Mouse (Mus musculus): Measurements from ENCODE around the gene Arhgap15. TPM values are rescaled to one million over a fixed set of nuclear protein-coding genes. Genes with fewer than 3 reads are reported as not detected.

Arhgap15 gene
- polyA plus RNA-seq, 1 experiment: not detected

DNA sequence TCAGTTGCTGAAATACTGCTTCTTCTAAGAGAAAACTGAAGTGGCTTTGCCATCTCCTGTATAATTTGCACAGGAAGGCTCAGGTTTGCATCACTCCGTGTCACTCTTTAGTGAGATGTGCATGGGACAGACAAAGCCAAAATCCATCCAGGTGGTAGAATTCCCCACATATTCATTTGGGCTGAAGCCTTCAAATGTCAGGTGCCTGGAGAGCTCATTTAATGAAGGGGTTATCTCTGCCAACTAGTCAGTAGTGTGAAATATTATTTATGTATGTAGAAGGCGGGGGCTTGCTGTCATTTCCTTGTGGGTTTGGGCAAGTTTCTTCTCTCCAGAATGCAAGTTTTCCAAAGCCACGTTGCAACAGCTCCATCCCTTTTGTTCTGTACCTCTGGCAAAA is 268.1 kb downstream of the Arhgap15 start:
- no peak for TF ChIP-seq POLR2A (IDR thresholded peaks at IDR 0.05; ENCODE audit: low read depth, low read length)
- TF ChIP-seq CTCF (IDR thresholded peaks at IDR 0.05; ENCODE audit: borderline replicate concordance, insufficient read depth, low read length): no peak
- no peaks in the 10 kb centered on the region for H3K4me1 ChIP-seq (ENCODE audit: control insufficient read depth, insufficient read depth, low read length)
- no peak overlapping the region for H3K27ac ChIP-seq (ENCODE audit: insufficient read depth, low read length)
- no peak overlapping the region for H3K4me3 ChIP-seq (ENCODE audit: insufficient read depth, low read length)

DNA sequence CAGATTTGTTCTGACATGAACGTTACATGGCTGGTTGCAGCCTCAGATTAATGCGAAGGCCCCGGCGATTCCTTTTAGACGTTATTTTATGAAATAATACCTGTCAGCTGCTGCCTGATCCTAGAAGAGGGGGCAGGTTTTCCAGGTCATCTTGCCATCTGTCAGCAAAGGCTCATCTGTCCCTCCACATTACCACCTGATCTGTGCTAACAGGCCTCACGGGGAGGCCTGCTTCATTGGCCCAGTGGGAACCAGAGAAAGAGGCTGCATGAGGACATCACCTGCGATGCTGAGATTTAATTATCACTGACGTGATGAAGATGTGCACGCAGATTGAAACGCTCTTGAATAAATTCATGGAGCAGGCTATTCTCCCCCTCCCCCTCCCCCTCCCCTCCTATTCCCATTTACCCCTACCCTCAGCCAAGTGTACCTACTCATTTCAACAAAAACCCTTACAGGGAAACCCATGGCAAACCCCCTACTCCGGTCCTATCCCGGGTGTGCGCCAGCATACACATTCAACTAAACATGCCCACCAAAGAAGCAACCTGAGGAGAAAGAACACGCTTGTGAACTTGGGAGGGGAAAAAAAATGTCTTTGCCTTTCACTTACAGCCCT is 268.9 kb downstream of the Arhgap15 start:
- TF ChIP-seq CTCF (IDR thresholded peaks at IDR 0.05; ENCODE audit: borderline replicate concordance, insufficient read depth, low read length): no peak
- TF ChIP-seq POLR2A (IDR thresholded peaks at IDR 0.05; ENCODE audit: low read depth, low read length): no peak
- H3K27ac ChIP-seq (ENCODE audit: insufficient read depth, low read length): no peak overlapping the region
- H3K4me1 ChIP-seq (ENCODE audit: control insufficient read depth, insufficient read depth, low read length): no peaks in the 10 kb centered on the region
- no peak overlapping the region for H3K4me3 ChIP-seq (ENCODE audit: insufficient read depth, low read length)

DNA sequence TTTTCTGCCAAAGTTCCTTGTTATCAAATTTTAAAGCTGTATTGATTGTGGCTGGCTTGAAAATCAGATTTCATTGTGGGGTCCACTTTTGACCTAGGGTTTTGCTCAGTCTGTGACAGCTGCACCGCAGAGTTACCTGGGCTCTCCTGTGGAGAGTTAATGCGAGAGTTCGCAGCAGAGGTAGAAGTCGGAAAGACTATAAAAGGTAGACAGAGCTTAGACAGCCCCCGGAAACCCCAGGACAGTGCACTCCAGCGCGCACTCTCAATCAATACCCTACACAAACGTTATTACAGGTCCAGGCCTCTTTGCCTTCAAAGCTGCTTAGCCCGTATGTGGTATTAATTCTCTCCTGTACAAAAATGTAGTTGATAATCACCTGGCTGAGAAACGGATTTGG is 269.4 kb downstream of the Arhgap15 start:
- no peaks in the 10 kb centered on the region for H3K4me1 ChIP-seq (ENCODE audit: control insufficient read depth, insufficient read depth, low read length)
- TF ChIP-seq CTCF (IDR thresholded peaks at IDR 0.05; ENCODE audit: borderline replicate concordance, insufficient read depth, low read length) (no peak), POLR2A (IDR thresholded peaks at IDR 0.05; ENCODE audit: low read depth, low read length) (no peak)
- H3K27ac ChIP-seq (ENCODE audit: insufficient read depth, low read length): no peak overlapping the region
- no peak overlapping the region for H3K4me3 ChIP-seq (ENCODE audit: insufficient read depth, low read length)

DNA sequence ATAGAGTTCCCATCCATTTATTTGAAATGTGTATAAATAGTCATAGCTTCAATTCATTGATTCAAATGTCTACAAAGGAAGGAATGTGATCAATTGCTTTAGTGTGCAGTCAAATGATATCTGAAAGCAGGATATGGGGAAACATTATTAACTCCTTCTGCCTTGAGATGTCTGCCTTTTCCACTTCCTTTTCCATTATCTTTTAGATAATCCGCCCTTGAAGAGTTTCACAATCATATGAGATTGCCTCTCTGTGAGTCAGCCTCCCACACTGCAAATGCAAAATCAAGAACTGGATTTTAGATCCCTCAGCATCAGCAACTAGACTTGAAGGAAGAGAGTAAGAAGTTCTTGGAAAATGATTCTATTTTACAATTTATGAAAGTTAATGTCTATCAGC is 276.1 kb downstream of the Arhgap15 start:
- Histone ChIP-seq H3K27ac (ENCODE audit: insufficient read depth, low read length) (no peak overlapping the region), H3K4me1 (ENCODE audit: control insufficient read depth, insufficient read depth, low read length) (no peaks in the 10 kb centered on the region), H3K4me3 (ENCODE audit: insufficient read depth, low read length) (no peak overlapping the region)
- no peak for TF ChIP-seq CTCF (IDR thresholded peaks at IDR 0.05; ENCODE audit: borderline replicate concordance, insufficient read depth, low read length)
- no peak for TF ChIP-seq POLR2A (IDR thresholded peaks at IDR 0.05; ENCODE audit: low read depth, low read length)

DNA sequence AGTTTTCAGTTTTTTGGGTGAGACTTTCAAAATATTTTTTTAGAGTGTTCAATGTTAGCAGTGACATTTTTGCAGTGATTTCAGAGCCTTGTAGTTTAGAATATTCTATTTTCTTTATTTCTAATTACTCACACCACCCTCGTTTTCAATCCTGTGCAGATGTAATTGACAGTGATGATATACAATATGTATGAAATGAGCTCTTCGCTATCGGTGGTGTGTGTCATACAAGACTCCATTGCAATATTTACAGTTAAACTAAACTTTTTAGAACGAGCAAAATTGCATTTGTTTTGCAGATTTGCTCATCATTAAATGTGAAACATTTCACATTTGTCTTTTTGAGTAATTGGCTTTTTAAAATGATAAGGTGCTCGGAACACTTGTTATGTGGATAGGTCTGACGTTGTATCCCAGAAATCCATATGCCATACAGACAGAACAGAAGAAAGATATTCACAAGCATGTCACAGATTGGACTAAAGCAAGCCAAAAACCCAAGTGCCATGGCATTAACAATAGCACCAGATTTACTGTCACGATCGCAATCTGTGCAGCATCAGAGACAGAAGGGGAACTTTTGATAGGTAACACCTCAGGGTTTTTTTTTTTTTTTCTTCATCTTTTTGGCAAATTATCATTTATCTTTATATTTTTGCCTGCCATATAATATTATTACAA is 280.6 kb downstream of the Arhgap15 start:
- Histone ChIP-seq H3K4me1 (ENCODE audit: control insufficient read depth, insufficient read depth, low read length) (no peaks in the 10 kb centered on the region), H3K4me3 (ENCODE audit: insufficient read depth, low read length) (no peak overlapping the region), H3K27ac (ENCODE audit: insufficient read depth, low read length) (no peak overlapping the region)
- TF ChIP-seq CTCF (IDR thresholded peaks at IDR 0.05; ENCODE audit: borderline replicate concordance, insufficient read depth, low read length) (no peak), POLR2A (IDR thresholded peaks at IDR 0.05; ENCODE audit: low read depth, low read length) (no peak)

DNA sequence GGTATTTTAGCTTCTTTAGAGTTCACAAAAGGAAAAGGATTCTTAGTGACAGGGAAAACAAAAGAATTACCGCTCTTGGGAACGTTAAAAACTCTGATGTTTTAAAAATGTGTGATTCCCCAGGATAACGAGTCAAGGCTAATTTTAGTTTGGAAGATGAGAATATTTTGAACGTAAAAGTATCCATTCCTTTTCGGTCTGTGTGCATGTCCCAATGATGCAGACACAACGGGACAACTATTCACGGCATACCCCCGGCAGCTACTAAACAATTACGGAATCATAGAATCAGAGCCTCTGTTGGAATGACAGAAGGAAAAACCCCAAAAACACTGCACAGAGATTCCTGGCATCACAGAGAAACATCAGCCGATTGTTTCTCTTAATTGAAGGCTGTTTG is 281.2 kb downstream of the Arhgap15 start:
- Histone ChIP-seq H3K27ac (ENCODE audit: insufficient read depth, low read length) (no peak overlapping the region), H3K4me1 (ENCODE audit: control insufficient read depth, insufficient read depth, low read length) (no peaks in the 10 kb centered on the region), H3K4me3 (ENCODE audit: insufficient read depth, low read length) (no peak overlapping the region)
- TF ChIP-seq CTCF (IDR thresholded peaks at IDR 0.05; ENCODE audit: borderline replicate concordance, insufficient read depth, low read length) (no peak), POLR2A (IDR thresholded peaks at IDR 0.05; ENCODE audit: low read depth, low read length) (no peak)

DNA sequence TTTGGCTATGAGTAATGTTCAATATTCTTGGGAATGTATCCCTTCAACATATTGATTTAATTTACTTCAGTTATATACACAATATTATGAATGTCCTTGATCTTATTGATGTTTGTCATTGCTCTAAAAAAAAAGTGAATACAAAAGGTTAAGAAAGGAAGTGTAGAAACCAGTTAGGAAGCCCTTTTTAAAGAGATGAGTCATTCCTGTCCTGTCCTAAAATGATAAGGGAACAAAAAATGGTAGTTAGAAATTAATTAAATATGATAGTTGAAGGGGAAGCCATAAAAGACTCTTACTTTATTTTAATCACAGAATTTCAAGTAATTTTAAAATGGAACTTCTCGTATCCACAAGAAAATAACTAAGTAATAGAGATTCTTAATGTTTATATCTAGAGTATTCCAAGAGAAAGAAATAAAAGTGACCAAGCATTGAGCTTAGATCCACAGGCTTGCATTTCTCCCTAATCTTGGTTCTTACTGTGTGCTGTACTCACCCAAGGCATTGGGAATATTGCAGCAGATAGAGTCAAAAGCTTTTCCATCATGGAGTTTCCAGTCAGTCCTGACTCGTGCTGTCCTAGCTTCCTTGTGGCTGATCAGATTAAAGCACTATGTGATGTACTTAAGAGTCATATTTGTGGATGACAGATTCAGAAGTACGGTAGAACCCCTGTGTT is 291.0 kb downstream of the Arhgap15 start:
- TF ChIP-seq POLR2A (IDR thresholded peaks at IDR 0.05; ENCODE audit: low read depth, low read length) (no peak), CTCF (IDR thresholded peaks at IDR 0.05; ENCODE audit: borderline replicate concordance, insufficient read depth, low read length) (no peak)
- Histone ChIP-seq H3K4me1 (ENCODE audit: control insufficient read depth, insufficient read depth, low read length) (no peaks in the 10 kb centered on the region), H3K4me3 (ENCODE audit: insufficient read depth, low read length) (no peak overlapping the region), H3K27ac (ENCODE audit: insufficient read depth, low read length) (no peak overlapping the region)

DNA sequence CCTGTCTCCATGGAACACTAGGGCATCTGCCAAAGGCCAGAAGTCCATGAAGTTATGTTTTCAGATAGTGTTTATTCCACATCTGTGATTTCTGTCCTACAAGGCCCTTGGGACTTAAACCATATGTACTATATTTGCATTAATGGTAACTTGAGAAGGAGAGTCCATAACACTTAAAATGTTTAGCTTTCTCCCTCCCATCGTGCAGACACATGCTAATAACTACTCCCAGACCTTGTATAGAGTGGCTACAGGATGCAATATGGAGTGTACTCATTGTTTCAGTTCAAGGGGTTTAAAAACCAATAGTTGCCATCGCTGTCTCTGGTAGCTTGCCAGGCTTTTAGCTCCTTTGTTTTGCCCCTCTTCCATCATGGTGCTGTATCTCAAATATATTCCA is 295.5 kb downstream of the Arhgap15 start:
- H3K4me1 ChIP-seq (ENCODE audit: control insufficient read depth, insufficient read depth, low read length): no peaks in the 10 kb centered on the region
- TF ChIP-seq CTCF (IDR thresholded peaks at IDR 0.05; ENCODE audit: borderline replicate concordance, insufficient read depth, low read length): no peak
- H3K4me3 ChIP-seq (ENCODE audit: insufficient read depth, low read length): no peak overlapping the region
- no peak overlapping the region for H3K27ac ChIP-seq (ENCODE audit: insufficient read depth, low read length)

DNA sequence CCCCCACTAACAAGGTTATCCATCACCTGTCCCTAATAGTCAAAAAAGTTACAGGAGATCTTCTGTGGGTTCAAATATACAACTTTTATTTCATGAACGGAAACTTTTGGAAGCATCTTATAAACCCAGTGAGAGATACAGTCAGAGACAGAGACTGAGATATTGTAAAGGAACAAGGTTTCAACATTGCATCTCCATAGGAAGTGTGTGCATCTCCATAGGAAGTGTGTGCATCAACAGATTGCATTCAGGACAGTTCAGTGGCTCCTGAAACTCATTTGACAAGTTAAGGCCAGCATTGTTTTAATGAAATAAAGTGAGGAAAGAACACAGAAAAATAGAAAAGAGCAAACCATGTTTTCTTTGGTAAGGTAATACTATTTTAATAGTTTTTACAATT is 296.0 kb downstream of the Arhgap15 start:
- Histone ChIP-seq H3K27ac (ENCODE audit: insufficient read depth, low read length) (no peak overlapping the region), H3K4me1 (ENCODE audit: control insufficient read depth, insufficient read depth, low read length) (no peaks in the 10 kb centered on the region), H3K4me3 (ENCODE audit: insufficient read depth, low read length) (no peak overlapping the region)
- no peak for TF ChIP-seq CTCF (IDR thresholded peaks at IDR 0.05; ENCODE audit: borderline replicate concordance, insufficient read depth, low read length)
- no peak for TF ChIP-seq POLR2A (IDR thresholded peaks at IDR 0.05; ENCODE audit: low read depth, low read length)

DNA sequence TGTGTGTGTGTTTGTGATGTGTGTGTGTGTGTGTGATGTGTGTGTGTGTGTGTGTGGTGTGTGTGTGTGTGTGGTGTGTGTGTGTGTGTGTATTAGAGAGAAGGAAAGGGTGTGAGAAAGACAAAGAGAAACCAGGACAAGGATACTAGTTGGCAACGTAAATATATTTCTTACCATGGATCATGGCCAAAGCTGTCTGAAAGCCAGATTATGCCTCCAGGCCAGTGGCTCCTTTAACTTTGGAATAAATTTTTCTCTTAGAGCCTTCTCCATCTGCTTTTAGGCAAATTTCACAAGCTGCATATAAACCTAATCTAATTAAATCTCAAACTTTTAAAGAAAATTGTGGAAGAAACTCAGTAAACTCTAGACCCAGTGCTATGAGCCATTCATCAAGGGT is 296.6 kb downstream of the Arhgap15 start:
- Histone ChIP-seq H3K27ac (ENCODE audit: insufficient read depth, low read length) (no peak overlapping the region), H3K4me1 (ENCODE audit: control insufficient read depth, insufficient read depth, low read length) (no peaks in the 10 kb centered on the region), H3K4me3 (ENCODE audit: insufficient read depth, low read length) (no peak overlapping the region)
- no peak for TF ChIP-seq CTCF (IDR thresholded peaks at IDR 0.05; ENCODE audit: borderline replicate concordance, insufficient read depth, low read length)
- TF ChIP-seq POLR2A (IDR thresholded peaks at IDR 0.05; ENCODE audit: low read depth, low read length): no peak

Measured in embryonic fibroblast, embryonic 13.5 days (primary cell).